Mouse (Mus musculus): Measurements from ENCODE around the gene Dok1. TPM values are rescaled to one million over a fixed set of nuclear protein-coding genes. Genes with fewer than 3 reads are reported as not detected.

The Dok1 gene
- polyA plus RNA-seq, 1 experiment from 2014 or later, result 9.9 TPM

GRCm38 (mm10) chr6:83014482-83015466 lies 18.5 kb downstream of the Dok1 start:
- Histone ChIP-seq H3K9ac (replicated peaks) (no peak overlapping the region), H3K9me3 (no peaks in the 10 kb centered on the region), H3K4me1 (replicated peaks) (peaks cover 6% of the 10 kb centered on the region), H3K27me3 (no peaks in the 10 kb centered on the region), H3K4me2 (no peak overlapping the region), H3K36me3 (no peaks in the 10 kb centered on the region), H3K4me3 (replicated peaks) (no peak overlapping the region), H3K27ac (no peak overlapping the region)
- ATAC-seq (ENCODE audit: insufficient number of reproducible peaks, insufficient read depth, low FRiP score, low TSS enrichment, low read depth), result no peak
- 76% methylated on average over 12 of the region's 12 CpGs for WGBS

- no peak overlapping the region for H3K9ac ChIP-seq (replicated peaks)
- H3K27ac ChIP-seq, result 0 out of 2 replicates have a peak overlapping the region, but pooled peaks have one; percentile 50
- ATAC-seq (ENCODE audit: insufficient number of reproducible peaks, insufficient read depth, low FRiP score, low TSS enrichment, low read depth), result no peak
- H3K36me3 ChIP-seq, result no peaks in the 10 kb centered on the region
- H3K4me3 ChIP-seq (replicated peaks), result no peak overlapping the region
- peaks cover 6% of the 10 kb centered on the region for H3K4me1 ChIP-seq (replicated peaks)
- H3K4me2 ChIP-seq, result no peak overlapping the region
- H3K9me3 ChIP-seq, result no peaks in the 10 kb centered on the region
- WGBS, result 82% methylated on average over 5 of the region's 5 CpGs
- no peaks in the 10 kb centered on the region for H3K27me3 ChIP-seq
Observed at GRCm38 (mm10) chr6:83013444-83013843, 19.8 kb downstream of the Dok1 start.

GRCm38 (mm10) chr6:83011756-83012155 lies 21.5 kb downstream of the Dok1 start:
- Histone ChIP-seq H3K4me1 (replicated peaks) (peaks cover 4% of the 10 kb centered on the region), H3K27ac (no peak overlapping the region), H3K9me3 (no peaks in the 10 kb centered on the region), H3K4me2 (no peak overlapping the region), H3K36me3 (no peaks in the 10 kb centered on the region), H3K9ac (replicated peaks) (no peak overlapping the region), H3K27me3 (no peaks in the 10 kb centered on the region), H3K4me3 (replicated peaks) (no peak overlapping the region)
- WGBS, result 76% methylated on average over 6 of the region's 6 CpGs
- ATAC-seq (ENCODE audit: insufficient number of reproducible peaks, insufficient read depth, low FRiP score, low TSS enrichment, low read depth), result no peak

- no peak overlapping the region for H3K27ac ChIP-seq
- H3K4me3 ChIP-seq (replicated peaks), result no peak overlapping the region
- no peaks in the 10 kb centered on the region for H3K36me3 ChIP-seq
- no peaks in the 10 kb centered on the region for H3K27me3 ChIP-seq
- no peak overlapping the region for H3K9ac ChIP-seq (replicated peaks)
- no peak for ATAC-seq (ENCODE audit: insufficient number of reproducible peaks, insufficient read depth, low FRiP score, low TSS enrichment, low read depth)
- H3K4me2 ChIP-seq, result no peak overlapping the region
- H3K9me3 ChIP-seq, result no peaks in the 10 kb centered on the region
- 87% methylated on average over 7 of the region's 7 CpGs for WGBS
- peaks cover 4% of the 10 kb centered on the region for H3K4me1 ChIP-seq (replicated peaks)
Observed at GRCm38 (mm10) chr6:83011255-83011654, 22.0 kb downstream of the Dok1 start.

- Histone ChIP-seq H3K27me3 (no peaks in the 10 kb centered on the region), H3K9me3 (no peaks in the 10 kb centered on the region), H3K4me1 (replicated peaks) (peaks cover 4% of the 10 kb centered on the region), H3K9ac (replicated peaks) (no peak overlapping the region), H3K4me3 (replicated peaks) (no peak overlapping the region), H3K27ac (no peak overlapping the region), H3K4me2 (no peak overlapping the region), H3K36me3 (no peaks in the 10 kb centered on the region)
- no peak for ATAC-seq (ENCODE audit: insufficient number of reproducible peaks, insufficient read depth, low FRiP score, low TSS enrichment, low read depth)
- WGBS, result 71% methylated on average over 7 of the region's 7 CpGs
Observed at GRCm38 (mm10) chr6:83010010-83010409, 23.3 kb downstream of the Dok1 start.

GRCm38 (mm10) chr6:83008659-83009058 lies 24.6 kb downstream of the Dok1 start:
- no peaks in the 10 kb centered on the region for H3K27me3 ChIP-seq
- H3K36me3 ChIP-seq, result no peaks in the 10 kb centered on the region
- ATAC-seq (ENCODE audit: insufficient number of reproducible peaks, insufficient read depth, low FRiP score, low TSS enrichment, low read depth), result no peak
- no peak overlapping the region for H3K4me2 ChIP-seq
- H3K9ac ChIP-seq (replicated peaks), result no peak overlapping the region
- no peak overlapping the region for H3K4me3 ChIP-seq (replicated peaks)
- WGBS, result 54% methylated on average over 3 of the region's 3 CpGs
- no peaks in the 10 kb centered on the region for H3K9me3 ChIP-seq
- H3K27ac ChIP-seq, result no peak overlapping the region
- H3K4me1 ChIP-seq (replicated peaks), result peaks cover 4% of the 10 kb centered on the region

GRCm38 (mm10) chr6:83006114-83006513 lies 27.2 kb downstream of the Dok1 start:
- no peaks in the 10 kb centered on the region for H3K27me3 ChIP-seq
- WGBS, result 78% methylated on average over 6 of the region's 6 CpGs
- ATAC-seq (ENCODE audit: insufficient number of reproducible peaks, insufficient read depth, low FRiP score, low TSS enrichment, low read depth), result no peak

GRCm38 (mm10) chr6:83005444-83006011 lies 27.7 kb downstream of the Dok1 start:
- no peak overlapping the region for H3K9ac ChIP-seq (replicated peaks)
- ATAC-seq (ENCODE audit: insufficient number of reproducible peaks, insufficient read depth, low FRiP score, low TSS enrichment, low read depth), result no peak
- H3K4me2 ChIP-seq, result no peak overlapping the region
- no peaks in the 10 kb centered on the region for H3K36me3 ChIP-seq
- H3K9me3 ChIP-seq, result no peaks in the 10 kb centered on the region
- H3K27me3 ChIP-seq, result no peaks in the 10 kb centered on the region
- no peak overlapping the region for H3K27ac ChIP-seq
- H3K4me3 ChIP-seq (replicated peaks), result no peak overlapping the region
- 79% methylated on average over 10 of the region's 10 CpGs for WGBS
- H3K4me1 ChIP-seq (replicated peaks), result no peaks in the 10 kb centered on the region

More at GRCm38 (mm10) chr6:83006114-83006513, 27.2 kb downstream of the Dok1 start:
- no peaks in the 10 kb centered on the region for H3K4me1 ChIP-seq (replicated peaks)
- no peaks in the 10 kb centered on the region for H3K36me3 ChIP-seq
- H3K4me3 ChIP-seq (replicated peaks), result no peak overlapping the region
- H3K9ac ChIP-seq (replicated peaks), result no peak overlapping the region
- no peaks in the 10 kb centered on the region for H3K9me3 ChIP-seq
- no peak overlapping the region for H3K27ac ChIP-seq
- H3K4me2 ChIP-seq, result no peak overlapping the region

GRCm38 (mm10) chr6:83004872-83005271 lies 28.4 kb downstream of the Dok1 start:
- no peak overlapping the region for H3K27ac ChIP-seq

GRCm38 (mm10) chr6:83004309-83004708 lies 29.0 kb downstream of the Dok1 start:
- no peak for ATAC-seq (ENCODE audit: insufficient number of reproducible peaks, insufficient read depth, low FRiP score, low TSS enrichment, low read depth)
- Histone ChIP-seq H3K9me3 (no peaks in the 10 kb centered on the region), H3K4me1 (replicated peaks) (no peaks in the 10 kb centered on the region), H3K36me3 (no peaks in the 10 kb centered on the region), H3K9ac (replicated peaks) (no peak overlapping the region), H3K27ac (no peak overlapping the region), H3K27me3 (no peaks in the 10 kb centered on the region), H3K4me3 (replicated peaks) (no peak overlapping the region), H3K4me2 (no peak overlapping the region)
- 84% methylated on average over 2 of the region's 2 CpGs for WGBS

More at GRCm38 (mm10) chr6:83004872-83005271, 28.4 kb downstream of the Dok1 start:
- Histone ChIP-seq H3K36me3 (no peaks in the 10 kb centered on the region), H3K9me3 (no peaks in the 10 kb centered on the region), H3K4me3 (replicated peaks) (no peak overlapping the region), H3K9ac (replicated peaks) (no peak overlapping the region), H3K4me1 (replicated peaks) (no peaks in the 10 kb centered on the region), H3K27me3 (no peaks in the 10 kb centered on the region), H3K4me2 (no peak overlapping the region)
- WGBS, result 66% methylated on average over 7 of the region's 7 CpGs
- ATAC-seq (ENCODE audit: insufficient number of reproducible peaks, insufficient read depth, low FRiP score, low TSS enrichment, low read depth), result no peak

- H3K4me2 ChIP-seq, result no peak overlapping the region
- H3K4me3 ChIP-seq (replicated peaks), result no peak overlapping the region
- H3K9ac ChIP-seq (replicated peaks), result no peak overlapping the region
- no peaks in the 10 kb centered on the region for H3K27me3 ChIP-seq
- no peak for ATAC-seq (ENCODE audit: insufficient number of reproducible peaks, insufficient read depth, low FRiP score, low TSS enrichment, low read depth)
- no peaks in the 10 kb centered on the region for H3K4me1 ChIP-seq (replicated peaks)
- WGBS, result 95% methylated on average over 5 of the region's 5 CpGs
- H3K36me3 ChIP-seq, result no peaks in the 10 kb centered on the region
- H3K9me3 ChIP-seq, result no peaks in the 10 kb centered on the region
- H3K27ac ChIP-seq, result no peak overlapping the region
Observed at GRCm38 (mm10) chr6:83003850-83004249, 29.4 kb downstream of the Dok1 start.
